Mouse (Mus musculus): Measurements from ENCODE around the gene Opa3. TPM values are rescaled to one million over a fixed set of nuclear protein-coding genes. Genes with fewer than 3 reads are reported as not detected.

The Opa3 gene
- polyA plus RNA-seq, 1 experiment from 2014 or later, result 38.0 TPM

DNA sequence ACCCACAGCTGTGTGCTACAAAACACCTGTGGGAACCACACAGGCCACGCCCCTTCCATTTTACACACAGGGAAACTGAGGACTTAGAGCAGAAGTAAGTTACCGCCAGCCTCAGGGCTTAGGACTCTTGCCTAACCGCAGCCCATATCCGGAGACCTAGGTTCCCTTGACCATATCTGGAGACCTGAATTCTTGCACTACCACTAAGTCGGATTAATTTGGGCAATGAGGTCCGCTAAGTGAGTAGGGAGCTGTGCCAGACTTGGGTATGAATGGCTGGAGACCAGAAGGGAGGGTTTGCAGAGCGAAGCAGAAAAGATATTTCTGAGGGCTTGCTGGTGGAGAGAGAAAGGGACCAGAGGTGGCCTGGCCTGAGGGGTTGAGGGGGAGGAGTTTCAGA is 13.8 kb upstream of the Opa3 start:
- H3K27me3 ChIP-seq (ENCODE audit: insufficient read depth, low read length), result peaks cover 4% of the 10 kb centered on the region; the same call in 1 of the 2 replicates
- H3K27ac ChIP-seq (ENCODE audit: low read depth), result no peak overlapping the region
- peaks cover 3% of the 10 kb centered on the region; the same call in 1 of the 2 replicates for H3K9me3 ChIP-seq (ENCODE audit: low read depth, low read length)
- H3K4me2 ChIP-seq, result no peak overlapping the region
- TF ChIP-seq CTCF (IDR thresholded peaks at IDR 0.05; ENCODE audit: low read depth), result no peak
- H3K4me3 ChIP-seq (ENCODE audit: low read depth, low read length), result no peak overlapping the region
- no peaks in the 10 kb centered on the region for H3K36me3 ChIP-seq (ENCODE audit: insufficient read depth)
- WGBS, result 67% methylated on average over 7 of the region's 7 CpGs
- H3K4me1 ChIP-seq (ENCODE audit: insufficient read depth), result no peaks in the 10 kb centered on the region
- DNase-seq, result no peak
- ATAC-seq (ENCODE audit: insufficient read depth), result no peak
- H3K9ac ChIP-seq, result no peak overlapping the region

DNA sequence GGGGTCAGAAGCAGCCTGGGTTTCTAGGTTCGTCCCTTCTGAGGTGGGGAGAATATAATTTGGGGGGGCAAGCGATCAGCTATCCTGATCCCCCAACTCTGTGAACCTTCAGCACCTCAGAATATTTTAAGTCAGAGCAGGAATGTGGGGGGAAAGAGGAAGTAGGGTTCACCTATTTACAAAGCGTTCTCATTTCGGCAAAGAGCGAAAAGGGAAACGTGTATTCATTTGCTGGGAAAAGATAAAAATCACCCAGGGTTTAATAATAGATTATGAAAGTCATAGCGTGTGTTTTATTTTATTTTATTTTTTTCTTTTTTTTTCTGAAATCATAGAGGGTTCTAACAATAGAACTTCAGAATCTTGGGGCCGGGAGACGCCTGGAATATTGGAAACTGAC is 13.2 kb upstream of the Opa3 start:
- Histone ChIP-seq H3K9me3 (ENCODE audit: low read depth, low read length) (peaks cover 2% of the 10 kb centered on the region; the same call in 1 of the 2 replicates), H3K36me3 (ENCODE audit: insufficient read depth) (no peaks in the 10 kb centered on the region), H3K27ac (ENCODE audit: low read depth) (no peak overlapping the region), H3K4me2 (no peak overlapping the region), H3K9ac (no peak overlapping the region), H3K27me3 (ENCODE audit: insufficient read depth, low read length) (peaks cover 4% of the 10 kb centered on the region; the same call in 1 of the 2 replicates), H3K4me1 (ENCODE audit: insufficient read depth) (no peaks in the 10 kb centered on the region), H3K4me3 (ENCODE audit: low read depth, low read length) (no peak overlapping the region)
- no peak for TF ChIP-seq CTCF (IDR thresholded peaks at IDR 0.05; ENCODE audit: low read depth)
- WGBS, result 53% methylated on average over 9 of the region's 9 CpGs
- no peak for DNase-seq
- ATAC-seq (ENCODE audit: insufficient read depth), result no peak

DNA sequence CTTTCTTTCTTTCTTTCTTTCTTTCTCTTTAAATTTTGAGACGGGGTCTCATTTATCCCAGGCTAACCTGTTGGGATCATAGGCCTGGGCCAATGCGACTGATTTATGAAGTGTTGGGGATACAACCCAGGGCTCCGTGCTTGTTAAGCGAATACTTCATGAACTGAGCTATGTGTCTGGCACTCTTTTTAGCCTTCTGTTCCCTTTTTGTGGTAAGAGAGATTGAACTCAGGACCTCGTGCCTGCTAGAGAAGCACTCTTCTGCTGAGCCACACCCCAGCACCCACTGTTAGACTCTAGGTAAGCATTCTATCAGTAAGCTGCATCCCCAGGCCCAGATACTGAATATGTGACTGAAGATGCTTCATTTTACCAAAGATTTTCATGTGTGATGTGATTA is 10.6 kb upstream of the Opa3 start:
- 31% methylated on average over 5 of the region's 5 CpGs for WGBS
- Histone ChIP-seq H3K4me1 (ENCODE audit: insufficient read depth) (no peaks in the 10 kb centered on the region), H3K4me2 (no peak overlapping the region), H3K27me3 (ENCODE audit: insufficient read depth, low read length) (no peaks in the 10 kb centered on the region), H3K36me3 (ENCODE audit: insufficient read depth) (no peaks in the 10 kb centered on the region), H3K9me3 (ENCODE audit: low read depth, low read length) (no peaks in the 10 kb centered on the region), H3K27ac (ENCODE audit: low read depth) (no peak overlapping the region), H3K4me3 (ENCODE audit: low read depth, low read length) (no peak overlapping the region), H3K9ac (no peak overlapping the region)
- DNase-seq (peak; percentile 43), ATAC-seq (ENCODE audit: insufficient read depth) (no peak)
- no peak for TF ChIP-seq CTCF (IDR thresholded peaks at IDR 0.05; ENCODE audit: low read depth)

DNA sequence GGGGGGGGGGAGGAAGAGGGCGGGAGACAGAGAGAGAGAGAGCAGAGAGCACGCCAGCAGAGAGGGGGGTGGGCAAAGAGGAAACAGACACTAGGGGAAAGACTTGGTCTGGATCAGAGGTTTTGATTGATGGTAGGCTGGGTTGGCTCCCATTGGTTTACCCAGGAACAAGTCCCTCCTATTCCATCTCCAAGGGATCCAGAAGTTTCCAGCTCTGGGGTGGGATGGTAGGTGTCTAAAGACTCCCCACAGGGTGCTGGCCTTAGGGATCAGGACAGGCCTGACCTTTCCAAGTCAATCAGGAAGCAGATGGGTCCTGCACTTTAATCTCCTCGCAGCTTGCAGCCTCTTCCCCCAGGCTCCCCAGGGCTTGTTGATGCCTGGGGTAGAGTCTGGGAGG is 10.2 kb upstream of the Opa3 start:
- Histone ChIP-seq H3K4me3 (ENCODE audit: low read depth, low read length) (no peak overlapping the region), H3K36me3 (ENCODE audit: insufficient read depth) (no peaks in the 10 kb centered on the region), H3K27ac (ENCODE audit: low read depth) (no peak overlapping the region), H3K27me3 (ENCODE audit: insufficient read depth, low read length) (no peaks in the 10 kb centered on the region), H3K9me3 (ENCODE audit: low read depth, low read length) (no peaks in the 10 kb centered on the region), H3K4me2 (no peak overlapping the region), H3K9ac (no peak overlapping the region), H3K4me1 (ENCODE audit: insufficient read depth) (no peaks in the 10 kb centered on the region)
- no peak for TF ChIP-seq CTCF (IDR thresholded peaks at IDR 0.05; ENCODE audit: low read depth)
- ATAC-seq (ENCODE audit: insufficient read depth) (peak; percentile 55), DNase-seq (peak; percentile 41)
- 8% methylated on average over 2 of the region's 3 CpGs for WGBS

DNA sequence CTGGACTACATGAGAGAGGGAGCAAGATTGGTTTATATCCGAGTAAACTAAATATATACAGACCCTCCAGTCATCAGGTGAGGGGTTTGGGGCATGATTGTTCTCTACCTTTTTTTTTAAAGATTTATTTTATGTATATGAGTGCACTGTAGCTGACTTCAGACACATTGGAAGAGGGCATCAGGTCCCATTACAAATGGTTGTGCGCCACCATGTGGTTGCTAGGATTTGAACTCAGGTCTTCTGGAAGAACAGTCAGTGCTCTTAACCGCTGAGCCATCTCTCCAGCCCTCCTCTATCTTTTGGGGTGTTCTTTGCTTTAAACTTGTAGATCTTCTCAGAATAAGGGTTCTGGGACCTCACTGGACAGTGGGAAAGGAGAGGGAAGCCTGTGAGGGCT is 8.1 kb upstream of the Opa3 start:
- Histone ChIP-seq H3K27me3 (ENCODE audit: insufficient read depth, low read length) (no peaks in the 10 kb centered on the region), H3K4me1 (ENCODE audit: insufficient read depth) (no peaks in the 10 kb centered on the region), H3K9ac (no peak overlapping the region), H3K36me3 (ENCODE audit: insufficient read depth) (no peaks in the 10 kb centered on the region), H3K4me3 (ENCODE audit: low read depth, low read length) (no peak overlapping the region), H3K27ac (ENCODE audit: low read depth) (no peak overlapping the region), H3K9me3 (ENCODE audit: low read depth, low read length) (no peaks in the 10 kb centered on the region), H3K4me2 (no peak overlapping the region)
- DNase-seq (no peak), ATAC-seq (ENCODE audit: insufficient read depth) (no peak)
- 0 out of 2 replicates have a peak, but pooled peaks have one; percentile 11 for TF ChIP-seq CTCF (IDR thresholded peaks at IDR 0.05; ENCODE audit: low read depth)
- 69% methylated on average over 3 of the region's 3 CpGs for WGBS

DNA sequence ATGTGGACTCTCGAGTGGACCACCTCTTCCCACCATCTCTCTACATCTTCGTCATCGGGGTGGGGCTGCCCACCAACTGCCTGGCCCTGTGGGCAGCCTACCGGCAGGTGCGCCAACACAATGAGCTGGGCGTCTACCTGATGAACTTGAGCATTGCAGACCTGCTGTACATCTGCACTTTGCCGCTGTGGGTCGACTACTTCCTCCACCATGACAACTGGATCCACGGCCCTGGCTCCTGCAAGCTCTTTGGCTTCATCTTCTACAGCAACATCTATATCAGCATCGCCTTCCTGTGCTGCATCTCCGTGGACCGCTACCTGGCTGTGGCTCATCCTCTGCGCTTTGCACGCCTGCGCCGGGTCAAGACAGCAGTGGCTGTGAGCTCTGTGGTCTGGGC is 5.9 kb upstream of the Opa3 start:
- DNase-seq (no peak), ATAC-seq (ENCODE audit: insufficient read depth) (no peak)
- Histone ChIP-seq H3K9ac (no peak overlapping the region), H3K9me3 (ENCODE audit: low read depth, low read length) (no peaks in the 10 kb centered on the region), H3K27ac (ENCODE audit: low read depth) (no peak overlapping the region), H3K36me3 (ENCODE audit: insufficient read depth) (no peaks in the 10 kb centered on the region), H3K4me2 (no peak overlapping the region), H3K4me3 (ENCODE audit: low read depth, low read length) (no peak overlapping the region), H3K4me1 (ENCODE audit: insufficient read depth) (peaks cover 6% of the 10 kb centered on the region), H3K27me3 (ENCODE audit: insufficient read depth, low read length) (no peaks in the 10 kb centered on the region)
- WGBS, result 91% methylated on average over 16 of the region's 16 CpGs
- no peak for TF ChIP-seq CTCF (IDR thresholded peaks at IDR 0.05; ENCODE audit: low read depth)

DNA sequence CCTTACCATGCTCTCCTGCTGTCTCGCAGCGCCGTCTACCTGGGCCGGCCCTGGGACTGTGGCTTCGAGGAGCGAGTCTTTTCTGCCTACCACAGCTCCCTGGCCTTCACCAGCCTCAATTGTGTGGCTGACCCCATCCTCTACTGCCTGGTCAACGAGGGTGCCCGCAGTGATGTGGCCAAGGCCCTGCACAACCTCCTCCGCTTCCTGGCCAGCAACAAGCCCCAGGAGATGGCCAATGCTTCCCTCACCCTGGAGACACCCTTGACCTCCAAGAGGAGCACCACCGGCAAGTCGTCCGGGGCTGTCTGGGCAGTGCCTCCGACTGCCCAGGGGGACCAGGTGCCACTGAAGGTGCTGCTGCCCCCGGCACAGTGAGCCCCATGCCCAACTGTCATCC is 5.3 kb upstream of the Opa3 start:
- H3K27me3 ChIP-seq (ENCODE audit: insufficient read depth, low read length), result no peaks in the 10 kb centered on the region
- TF ChIP-seq CTCF (IDR thresholded peaks at IDR 0.05; ENCODE audit: low read depth), result no peak
- H3K4me1 ChIP-seq (ENCODE audit: insufficient read depth), result peaks cover 6% of the 10 kb centered on the region
- no peak overlapping the region for H3K4me3 ChIP-seq (ENCODE audit: low read depth, low read length)
- no peaks in the 10 kb centered on the region for H3K36me3 ChIP-seq (ENCODE audit: insufficient read depth)
- no peak overlapping the region for H3K4me2 ChIP-seq
- ATAC-seq (ENCODE audit: insufficient read depth) (no peak), DNase-seq (no peak)
- no peak overlapping the region for H3K27ac ChIP-seq (ENCODE audit: low read depth)
- H3K9ac ChIP-seq, result no peak overlapping the region
- 85% methylated on average over 14 of the region's 14 CpGs for WGBS
- no peaks in the 10 kb centered on the region for H3K9me3 ChIP-seq (ENCODE audit: low read depth, low read length)

DNA sequence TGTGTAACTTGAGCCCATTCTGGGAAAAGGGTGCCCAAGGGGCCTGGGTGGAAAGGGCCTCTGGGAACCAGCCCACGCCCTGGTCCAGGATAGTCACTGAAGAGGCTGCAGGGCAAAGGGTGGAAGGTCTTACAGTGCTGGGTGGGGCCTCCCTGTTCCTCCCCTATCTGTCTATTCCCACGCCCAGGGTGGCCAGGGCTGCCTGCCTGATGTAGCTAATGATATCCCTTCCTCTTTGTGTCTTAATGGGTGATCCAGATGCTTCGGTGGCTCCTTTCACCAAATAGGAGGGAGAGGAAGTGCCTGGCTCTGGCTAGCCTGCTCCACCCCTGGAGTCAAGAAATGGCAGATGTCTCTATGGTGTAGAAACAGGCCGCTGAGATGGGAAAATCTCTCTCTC is 3.2 kb upstream of the Opa3 start:
- WGBS, result 76% methylated on average over 4 of the region's 4 CpGs
- Histone ChIP-seq H3K4me1 (ENCODE audit: insufficient read depth) (peaks cover 12% of the 10 kb centered on the region), H3K4me3 (ENCODE audit: low read depth, low read length) (no peak overlapping the region), H3K9ac (no peak overlapping the region), H3K36me3 (ENCODE audit: insufficient read depth) (no peaks in the 10 kb centered on the region), H3K27me3 (ENCODE audit: insufficient read depth, low read length) (no peaks in the 10 kb centered on the region), H3K27ac (ENCODE audit: low read depth) (no peak overlapping the region), H3K4me2 (no peak overlapping the region), H3K9me3 (ENCODE audit: low read depth, low read length) (no peaks in the 10 kb centered on the region)
- no peak for TF ChIP-seq CTCF (IDR thresholded peaks at IDR 0.05; ENCODE audit: low read depth)
- no peak for ATAC-seq (ENCODE audit: insufficient read depth)
- no peak for DNase-seq
